Mouse (Mus musculus) CD8-positive naive resting alpha-beta T cell, adult 2 months (primary cell): Measurements from ENCODE around the gene Hoxc4.

ENCODE experiments used
- DNase-seq, 2 experiments: peaks; one replicate each; pipeline ENCODE4 v3.0.0; 2022; ENCODE audit warnings: low read depth in 2 of 2, low spot score in 2 of 2

Gene Hoxc4

DNA sequence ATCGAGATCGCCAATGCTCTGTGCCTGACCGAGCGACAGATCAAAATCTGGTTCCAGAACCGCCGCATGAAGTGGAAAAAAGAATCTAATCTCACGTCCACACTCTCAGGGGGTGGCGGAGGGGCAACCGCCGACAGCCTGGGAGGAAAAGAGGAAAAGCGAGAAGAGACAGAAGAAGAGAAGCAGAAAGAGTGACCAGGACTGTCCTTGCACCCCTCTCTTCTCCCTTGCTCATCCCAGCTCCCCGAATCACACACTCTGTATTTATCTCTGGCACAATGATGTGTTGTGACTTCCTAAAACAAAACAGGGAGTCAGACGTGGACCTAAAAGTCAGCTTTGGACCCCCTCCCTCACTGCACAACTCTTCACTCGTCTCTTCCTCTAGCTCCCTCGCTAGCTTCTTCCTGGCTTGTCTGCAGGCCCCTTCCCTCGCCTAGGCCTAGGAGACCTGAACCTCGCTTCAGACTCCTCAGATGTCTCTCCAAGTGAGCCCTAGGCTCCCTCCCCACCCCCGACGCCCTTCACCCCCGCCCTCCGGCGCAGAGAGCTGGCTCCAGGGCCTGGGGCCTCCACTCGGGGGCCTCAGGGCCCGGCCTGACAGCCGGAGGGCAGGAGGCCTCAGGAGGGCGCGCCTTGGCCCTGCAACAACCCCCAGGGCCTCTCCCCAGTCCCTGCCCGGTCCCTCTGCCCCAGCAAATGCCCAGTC, 7.7 kb upstream of the Hoxc4 start:
- no peak for DNase-seq

- DNase-seq: no peak
These were observed 6.7 kb upstream of the Hoxc4 start for GRCm38 (mm10) chr15:103011928-103012486.

DNA sequence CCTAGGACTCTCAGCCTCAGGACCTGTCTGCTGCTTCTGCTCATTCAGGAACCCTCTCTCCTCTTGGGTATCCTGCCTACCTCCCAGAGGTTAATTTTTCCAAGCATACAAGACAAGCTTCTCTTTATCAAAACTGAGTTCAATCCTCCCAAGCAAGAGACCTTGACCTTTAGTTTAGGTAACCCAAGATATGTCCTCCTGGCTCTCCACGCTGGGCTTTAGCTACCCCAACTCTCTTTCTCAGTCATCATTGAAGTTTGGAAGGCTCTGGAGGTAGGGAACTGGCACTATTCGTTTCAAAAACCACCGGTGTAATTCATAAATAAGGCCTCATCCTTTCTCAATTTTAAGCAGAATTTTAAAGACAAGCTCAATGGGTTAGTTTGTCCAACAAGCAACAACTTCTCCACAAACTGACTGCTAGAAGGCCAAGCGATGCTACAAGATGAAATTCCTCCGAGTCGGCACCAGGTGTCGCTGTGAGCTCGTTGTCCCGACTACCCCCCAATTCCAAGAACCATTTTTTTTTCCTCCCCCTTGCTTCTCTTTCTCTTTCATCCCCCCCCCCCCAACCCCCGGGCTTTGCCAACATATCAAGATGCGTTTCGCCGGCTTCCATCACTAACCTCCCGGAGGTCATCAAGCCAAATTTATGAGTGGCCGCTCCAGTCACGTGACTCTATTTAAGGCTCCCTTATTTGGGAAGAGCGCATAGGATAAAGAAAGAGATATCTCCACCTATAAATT, 5.3 kb upstream of the Hoxc4 start:
- DNase-seq: no peak

DNA sequence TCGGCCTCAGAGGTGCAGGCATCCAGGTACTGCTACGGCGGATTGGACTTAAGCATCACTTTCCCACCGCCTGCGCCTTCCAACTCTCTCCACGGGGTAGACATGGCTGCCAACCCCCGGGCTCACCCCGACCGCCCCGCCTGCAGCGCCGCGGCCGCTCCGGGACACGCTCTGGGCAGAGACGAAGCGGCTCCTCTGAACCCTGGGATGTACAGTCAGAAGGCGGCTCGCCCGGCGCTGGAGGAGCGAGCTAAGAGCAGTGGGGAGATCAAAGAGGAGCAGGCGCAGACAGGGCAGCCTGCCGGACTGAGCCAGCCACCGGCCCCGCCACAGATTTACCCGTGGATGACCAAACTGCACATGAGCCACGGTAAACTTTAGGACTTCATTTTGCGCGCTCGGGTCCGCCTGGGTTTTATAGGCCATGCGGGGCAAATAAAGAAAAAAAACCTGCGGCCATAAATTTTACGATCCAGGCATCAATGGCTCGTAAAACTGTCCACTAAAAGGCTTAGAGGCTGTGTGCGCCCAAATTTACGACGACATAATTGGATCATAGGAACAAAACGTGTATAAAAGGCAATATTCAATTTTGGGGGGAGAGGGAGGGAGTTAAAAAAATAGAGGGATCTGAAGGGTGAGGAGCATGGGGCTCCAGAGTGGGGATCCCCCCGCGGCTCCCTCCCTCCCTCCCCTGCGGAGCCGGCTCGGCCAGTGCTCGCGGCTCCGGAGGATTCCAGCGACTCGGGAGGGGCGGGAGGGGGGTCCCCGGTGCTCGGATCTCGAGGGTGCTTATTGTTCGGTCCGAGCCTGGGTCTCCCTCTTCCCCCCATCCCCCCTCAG, 4.3 kb upstream of the Hoxc4 start:
- no peak for DNase-seq

DNA sequence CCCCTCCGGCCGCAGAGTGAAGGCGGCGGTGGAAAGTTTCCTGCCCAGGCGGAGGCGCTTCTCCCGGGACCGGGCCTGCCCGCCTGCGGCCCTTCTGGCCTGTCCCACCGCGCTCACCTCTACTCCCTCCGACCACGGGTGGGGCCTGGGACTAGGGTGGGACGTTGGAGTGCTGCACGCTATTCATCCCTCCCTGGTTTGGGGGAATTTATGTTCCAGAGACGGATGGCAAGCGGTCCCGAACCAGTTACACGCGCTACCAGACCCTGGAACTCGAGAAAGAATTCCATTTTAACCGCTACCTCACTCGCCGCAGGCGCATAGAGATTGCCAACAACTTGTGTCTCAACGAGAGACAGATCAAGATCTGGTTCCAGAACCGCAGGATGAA, 3.7 kb upstream of the Hoxc4 start:
- DNase-seq: no peak

DNA sequence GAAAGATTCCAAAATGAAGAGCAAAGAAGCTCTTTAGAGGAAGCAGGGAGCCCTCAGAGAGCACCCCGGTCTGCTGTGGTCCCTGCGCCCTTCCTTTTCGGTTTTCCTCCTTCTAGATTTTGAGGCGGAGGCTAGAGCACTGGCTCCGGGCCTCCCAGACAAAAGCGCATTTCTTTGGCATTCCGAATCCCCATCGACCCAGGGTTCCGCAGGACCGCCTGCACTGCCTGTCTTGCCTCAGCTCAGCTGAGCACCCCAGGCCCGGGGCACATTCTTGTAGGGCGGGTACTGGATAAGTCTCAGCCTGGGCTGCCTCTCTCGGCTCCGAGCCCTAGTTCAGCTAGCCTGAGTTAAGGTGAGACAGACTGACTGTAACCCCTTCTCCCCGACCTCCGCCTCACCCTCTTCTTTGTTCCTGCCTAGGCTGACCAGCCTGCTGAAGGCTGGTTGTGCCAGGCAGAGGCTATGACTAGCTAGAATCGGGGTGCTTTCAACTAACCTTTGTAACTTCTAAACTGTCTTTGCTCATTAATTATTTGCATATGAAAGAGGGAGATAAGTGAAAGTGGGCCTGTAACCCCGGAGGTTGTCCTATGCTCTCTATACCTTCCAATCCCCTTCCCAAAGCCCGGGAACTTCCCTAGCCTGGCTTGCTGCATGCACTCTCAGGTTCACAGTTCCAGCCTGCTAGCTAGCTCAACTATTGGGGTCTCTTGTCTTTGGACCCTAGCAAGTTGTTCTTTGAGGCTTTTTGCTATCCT, 3.1 kb upstream of the Hoxc4 start:
- no peak for DNase-seq

- DNase-seq: no peak
These were observed 2.2 kb downstream of the Hoxc4 start for GRCm38 (mm10) chr15:103020899-103021418.

- no peak for DNase-seq
These were observed 2.8 kb downstream of the Hoxc4 start for GRCm38 (mm10) chr15:103021544-103021943.

- DNase-seq: no peak
These were observed 5.4 kb downstream of the Hoxc4 start for GRCm38 (mm10) chr15:103024131-103024530.

- DNase-seq: no peak
These were observed 8.8 kb downstream of the Hoxc4 start for GRCm38 (mm10) chr15:103027266-103028235.

DNA sequence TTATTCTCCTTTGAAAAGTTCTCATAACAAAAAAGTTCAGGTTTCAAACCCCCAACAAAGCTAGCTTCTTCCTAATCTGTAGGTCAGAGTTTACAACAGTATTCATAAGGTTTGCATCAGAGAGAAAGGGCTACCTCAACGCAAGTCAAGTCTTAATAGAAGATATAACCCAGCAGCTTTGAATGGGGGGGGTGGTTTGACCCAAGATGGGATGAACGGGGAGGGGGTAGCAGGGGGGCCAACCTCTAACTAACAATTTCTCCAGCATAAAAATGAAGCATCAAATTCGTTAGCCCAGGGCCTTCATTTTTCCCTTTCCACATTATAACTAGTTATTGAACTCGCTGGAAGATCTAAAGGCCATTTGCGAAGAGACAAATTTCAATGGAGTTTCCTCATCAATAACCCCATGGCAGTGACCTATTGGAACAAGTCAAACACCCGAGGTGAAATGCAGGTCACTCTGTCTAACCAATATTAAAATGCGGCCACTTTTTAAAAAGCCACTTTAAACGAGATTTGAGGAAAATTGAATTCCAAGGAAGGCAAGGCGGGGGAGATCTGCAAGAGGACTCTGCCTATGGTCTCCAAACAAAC, 10.3 kb downstream of the Hoxc4 start:
- DNase-seq: no peak

- no peak for DNase-seq
These were observed 11.4 kb downstream of the Hoxc4 start for GRCm38 (mm10) chr15:103030142-103030541.

DNA sequence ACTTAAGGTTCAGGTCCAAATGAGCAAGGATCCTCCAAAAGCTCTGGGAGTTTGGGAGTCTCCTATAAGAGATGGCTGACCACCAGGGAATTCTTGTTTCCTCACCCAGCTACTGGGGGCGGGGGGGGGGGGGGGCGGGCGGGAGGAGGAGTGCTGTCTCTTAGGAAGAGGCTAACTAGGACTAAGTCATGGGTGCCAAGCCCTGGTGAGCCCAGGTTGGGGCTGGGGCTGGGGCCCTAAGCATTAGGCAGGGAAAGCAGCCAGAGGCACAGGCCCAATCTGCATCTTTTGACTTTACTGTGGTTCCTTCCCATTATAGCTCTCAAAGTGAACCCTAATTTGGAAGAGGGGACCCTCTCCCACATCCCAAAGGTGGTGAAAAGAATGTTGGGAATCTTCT, 13.4 kb downstream of the Hoxc4 start:
- DNase-seq: no peak

- no peak for DNase-seq
These were observed 14.2 kb downstream of the Hoxc4 start for GRCm38 (mm10) chr15:103032646-103033575.

GRCm38 (mm10) chr15:103034043-103034806, 15.5 kb downstream of the Hoxc4 start:
- no peak for DNase-seq

GRCm38 (mm10) chr15:103034807-103035547, 16.2 kb downstream of the Hoxc4 start:
- no peak for DNase-seq

- no peak for DNase-seq
These were observed 16.8 kb downstream of the Hoxc4 start for GRCm38 (mm10) chr15:103035548-103035881.
